Mouse (Mus musculus) embryonic facial prominence, embryonic 14.5 days (tissue): ENCODE measurements around the gene Tm4sf5. TPM values are rescaled to one million over a fixed set of nuclear protein-coding genes. Genes with fewer than 3 reads are reported as not detected.

ENCODE experiments used
- ATAC-seq: fragments of 200-750 bp; cut with Nextera tagmentation; 2 replicates; pipeline ENCODE4 v1.8.0; 2017; ENCODE audit warnings: low read depth, moderate number of reproducible peaks, moderate TSS enrichment
- DNase-seq: peaks from one replicate; pipeline ENCODE4 v3.0.0-alpha.2; 2015; ENCODE audit warnings: low spot score
- H3K27ac ChIP-seq: fragments of 300-500 bp; sonication (generic); replicated peaks from 2 replicates; pipeline ENCODE4 v1.5.1; 2014; ENCODE audit warnings: low read depth, mild to moderate bottlenecking, low read length, moderate library complexity
- H3K27me3 ChIP-seq: fragments of 300-500 bp; sonication (generic); replicated peaks from 2 replicates; pipeline ENCODE4 v1.6.1; 2014; ENCODE audit warnings: low read length; ENCODE audit not compliant: control insufficient read depth, insufficient read depth
- H3K36me3 ChIP-seq: fragments of 300-500 bp; sonication (generic); 2 replicates; pipeline ENCODE4 v1.6.1; 2014; ENCODE audit warnings: low read length, mixed read lengths; ENCODE audit not compliant: control insufficient read depth, insufficient read depth
- H3K4me1 ChIP-seq: fragments of 300-500 bp; sonication (generic); 2 replicates; pipeline ENCODE4 v1.6.1; 2014; ENCODE audit warnings: antibody characterized with exemption, low read length; ENCODE audit not compliant: control insufficient read depth, insufficient read depth
- H3K4me2 ChIP-seq: fragments of 300-500 bp; sonication (generic); 2 replicates; pipeline ENCODE4 v1.6.1; 2014; ENCODE audit warnings: low read depth, mild to moderate bottlenecking, low read length, moderate library complexity, mixed read lengths
- H3K4me3 ChIP-seq: fragments of 300-500 bp; sonication (generic); 2 replicates; pipeline ENCODE4 v1.5.1; 2014; ENCODE audit warnings: low read depth, mild to moderate bottlenecking, low read length
- H3K9ac ChIP-seq: fragments of 300-500 bp; sonication (generic); 2 replicates; pipeline ENCODE4 v1.6.1; 2014; ENCODE audit warnings: low read depth, mild to moderate bottlenecking, low read length, moderate library complexity, mixed read lengths
- H3K9me3 ChIP-seq: fragments of 300-500 bp; sonication (generic); 2 replicates; pipeline ENCODE4 v1.6.1; 2016; ENCODE audit warnings: low read length; ENCODE audit not compliant: control insufficient read depth
- WGBS: fragments of 180-500 bp; shearing (Covaris S2); extraction: QIAGEN DNeasy Blood & Tissue Kit; methylation state at CpG from one replicate; pipeline ENCODE4 v1.1.7; 2014; 5-methylcytosine and 5-hydroxymethylcytosine counted together
- polyA plus RNA-seq: library from polyadenylated mRNA; unstranded; fragments of >200 nt; fragmentation: Nextera tagmentation; extraction: Ambion mirVana; gene quantifications from 2 replicates; pipeline ENCODE4 v1.2.1, GENCODE M21; 2014

The Tm4sf5 gene
- polyA plus RNA-seq = 0.52 TPM in 1 of 2 replicates, not detected in the other

DNA sequence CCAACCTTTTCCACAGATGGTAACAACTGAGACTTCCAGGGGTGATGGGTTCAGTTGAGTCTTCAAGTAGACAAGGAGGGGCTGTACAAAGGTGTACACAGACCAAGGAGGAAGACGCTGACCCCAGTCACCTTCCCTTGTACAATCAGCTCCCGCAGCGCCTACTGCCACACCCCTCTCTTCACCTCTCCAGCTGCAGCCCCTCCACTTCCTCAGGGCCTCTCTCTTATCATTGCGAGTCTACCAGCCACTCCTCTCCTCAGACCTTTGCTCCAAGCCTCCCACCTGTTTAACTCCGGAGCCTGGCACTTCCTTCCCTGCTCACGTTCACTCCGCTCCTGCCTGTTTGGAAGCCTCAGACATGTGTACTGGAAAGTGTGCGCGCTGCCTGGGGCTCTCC, at the start of gene Tm4sf5:
TSS of gene Tm4sf5 (plus strand) at position 275 of the 400 bp plus-strand sequence.
- ATAC-seq (no peak), DNase-seq (no peak)
- no peaks in the 10 kb centered on the region for H3K9me3 ChIP-seq
- no peaks in the 10 kb centered on the region for H3K27me3 ChIP-seq
- 71% methylated on average over 9 of the region's 9 CpGs for WGBS
- no peak within 1 kb of the TSS for H3K4me2 ChIP-seq
- no peak within 1 kb of the TSS for H3K4me3 ChIP-seq
- H3K27ac ChIP-seq = no peak within 1 kb of the TSS
- no peak within 1 kb of the TSS for H3K9ac ChIP-seq
- no peaks in the 10 kb centered on the region for H3K36me3 ChIP-seq
- H3K4me1 ChIP-seq = no peaks in the 10 kb centered on the region

DNA sequence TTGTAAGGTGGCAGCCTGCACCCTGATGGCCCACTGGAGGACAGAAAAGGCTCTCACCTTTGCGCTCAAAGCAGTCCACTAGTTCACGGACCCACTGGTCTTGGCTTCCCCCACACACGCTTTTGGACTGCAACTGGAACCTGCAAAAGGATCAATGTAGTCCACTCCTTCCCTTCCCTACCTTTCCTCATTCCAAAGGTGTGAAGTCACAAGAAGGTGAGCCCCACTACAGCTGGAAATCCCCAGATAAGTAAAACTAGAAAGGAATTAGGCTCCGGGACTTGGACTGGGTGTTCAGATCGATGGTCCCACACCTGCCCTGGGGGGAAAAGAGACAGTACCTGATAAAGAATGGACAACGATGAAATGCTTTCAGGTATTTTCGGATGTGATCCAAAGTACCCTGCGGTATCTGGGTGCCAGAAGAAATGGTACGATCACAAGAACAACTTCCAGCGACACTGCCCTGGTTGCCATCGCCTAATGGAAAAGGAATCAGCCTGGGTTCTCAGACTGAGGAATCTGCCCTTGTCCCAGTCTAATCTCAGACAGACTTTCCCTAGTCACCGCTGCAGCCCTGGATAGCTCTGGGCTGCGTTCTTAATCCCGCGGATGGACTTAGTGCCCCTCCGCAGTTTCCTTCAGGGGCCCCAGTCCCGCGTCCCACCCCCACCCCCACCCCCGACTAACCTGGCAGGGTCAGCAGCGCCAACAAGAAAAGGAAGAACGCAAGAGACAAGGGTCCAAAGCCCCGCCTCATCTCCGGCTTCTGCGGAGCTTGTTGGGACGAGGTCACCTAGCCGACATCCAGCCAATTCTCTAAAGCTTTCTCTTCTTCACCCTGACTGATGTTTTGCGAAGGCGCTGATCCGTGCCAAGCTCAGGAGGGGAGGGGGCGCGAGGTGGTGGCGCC, 46.1 kb upstream of the Tm4sf5 start, which contains the start of gene Zmynd15:
TSS of gene Zmynd15 (plus strand) at position 746 of the 913 bp plus-strand sequence.
- Histone ChIP-seq H3K4me3 (peak within 1 kb of the TSS; percentile 57), H3K4me2 (peak within 1 kb of the TSS; percentile 95), H3K9me3 (0 out of 2 replicates have a peak, but pooled peaks cover 3% of the 10 kb centered on the region), H3K4me1 (no peaks in the 10 kb centered on the region), H3K9ac (peak within 1 kb of the TSS; percentile 65), H3K36me3 (no peaks in the 10 kb centered on the region), H3K27ac (no peak within 1 kb of the TSS), H3K27me3 (peaks cover 25% of the 10 kb centered on the region)
- WGBS = 19% methylated on average over 29 of the region's 32 CpGs
- no peak for DNase-seq
- ATAC-seq = no peak

DNA sequence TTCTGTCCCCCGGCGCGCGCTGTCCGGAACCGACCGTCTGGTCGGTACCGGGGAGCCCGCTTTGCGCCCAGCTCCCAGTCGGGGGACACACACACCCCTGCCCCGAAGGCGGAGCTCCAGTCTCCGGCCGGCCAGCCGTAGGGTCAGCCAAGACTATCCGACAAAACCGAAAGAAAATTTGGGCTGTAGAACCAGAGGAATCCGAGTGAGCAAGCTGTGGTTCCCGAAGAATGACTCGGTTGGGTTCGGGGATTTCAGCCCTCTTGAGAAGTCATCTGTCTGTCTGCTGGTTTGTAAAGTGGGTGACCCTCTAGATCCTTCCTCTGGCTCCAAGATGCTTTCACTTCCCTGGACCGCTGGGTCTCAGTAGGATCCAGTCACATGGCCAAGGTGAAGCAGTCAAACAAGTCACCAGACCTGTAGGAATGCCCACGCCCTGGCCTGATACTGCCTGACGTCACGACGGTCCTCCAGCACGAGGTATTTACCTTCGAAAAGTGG, 45.4 kb upstream of the Tm4sf5 start, which contains the start of gene Cxcl16:
TSS of gene Cxcl16 (minus strand) at position 384 of the 501 bp plus-strand sequence.
- H3K4me1 ChIP-seq = no peaks in the 10 kb centered on the region
- H3K36me3 ChIP-seq = no peaks in the 10 kb centered on the region
- 3% methylated on average over 29 of the region's 30 CpGs for WGBS
- peak within 1 kb of the TSS; percentile 95 for H3K4me2 ChIP-seq
- peak within 1 kb of the TSS; percentile 57 for H3K4me3 ChIP-seq
- H3K27ac ChIP-seq = no peak within 1 kb of the TSS
- 0 out of 2 replicates have a peak, but pooled peaks cover 3% of the 10 kb centered on the region for H3K9me3 ChIP-seq
- peaks cover 32% of the 10 kb centered on the region for H3K27me3 ChIP-seq
- DNase-seq (peak; percentile 28), ATAC-seq (0 out of 2 replicates have a peak, but pooled peaks have one; percentile 34)
- H3K9ac ChIP-seq = peak within 1 kb of the TSS; percentile 65

DNA sequence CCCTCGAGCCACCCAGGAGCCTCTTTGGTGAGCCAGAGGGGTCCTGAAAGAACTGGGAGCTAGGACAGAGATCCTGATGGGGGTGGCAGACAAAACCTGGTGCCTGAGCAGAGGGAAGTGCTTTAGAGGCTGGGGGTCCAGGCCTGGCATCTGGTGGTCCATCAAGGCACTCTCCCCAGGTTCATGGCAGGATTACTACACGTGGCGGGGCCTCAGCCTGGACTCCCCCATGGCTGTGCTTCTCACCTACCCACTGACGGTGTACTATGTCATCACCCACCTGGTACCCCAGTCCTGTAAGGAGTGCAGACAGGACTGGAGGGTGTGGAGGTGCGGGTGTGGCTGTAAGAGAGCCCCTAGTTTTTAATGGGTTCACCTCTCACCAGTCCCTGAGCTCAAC, 41.1 kb upstream of the Tm4sf5 start:
- no peaks in the 10 kb centered on the region for H3K36me3 ChIP-seq

DNA sequence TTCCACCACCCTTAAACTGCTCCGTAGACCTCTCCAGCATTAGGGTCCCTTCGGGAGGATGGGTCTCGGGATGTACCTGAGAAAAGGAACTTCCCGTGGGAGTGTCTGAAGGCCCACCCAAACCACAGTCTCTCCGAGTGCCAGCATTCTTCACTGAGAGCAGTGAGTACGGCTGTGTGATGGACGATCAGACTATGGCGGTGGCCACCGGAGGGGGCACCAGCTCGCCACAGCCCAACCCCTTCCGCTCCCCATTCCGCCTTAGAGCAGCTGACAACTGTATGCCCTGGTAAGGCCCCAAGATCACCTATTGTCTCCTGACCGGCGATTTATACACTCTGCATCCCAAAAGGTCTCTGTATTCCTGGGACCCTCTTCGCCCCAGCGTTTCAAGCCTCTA, 39.8 kb upstream of the Tm4sf5 start:
- Histone ChIP-seq H3K4me3 (peak overlapping the region; percentile 33; the same call in 1 of the 2 replicates), H3K4me2 (peak overlapping the region; percentile 61), H3K4me1 (peaks cover 11% of the 10 kb centered on the region), H3K27me3 (peaks cover 34% of the 10 kb centered on the region), H3K9me3 (0 out of 2 replicates have a peak, but pooled peaks cover 3% of the 10 kb centered on the region), H3K36me3 (no peaks in the 10 kb centered on the region), H3K9ac (peak overlapping the region; percentile 54; the same call in 1 of the 2 replicates), H3K27ac (no peak overlapping the region)
- WGBS = 23% methylated on average over 16 of the region's 16 CpGs
- ATAC-seq (no peak), DNase-seq (no peak)

More for the DNA sequence above, 41.1 kb upstream of the Tm4sf5 start:
- Histone ChIP-seq H3K4me3 (no peak overlapping the region), H3K9ac (no peak overlapping the region), H3K9me3 (0 out of 2 replicates have a peak, but pooled peaks cover 3% of the 10 kb centered on the region), H3K27ac (no peak overlapping the region), H3K4me2 (no peak overlapping the region), H3K27me3 (peaks cover 40% of the 10 kb centered on the region), H3K4me1 (peaks cover 11% of the 10 kb centered on the region)
- 84% methylated on average over 4 of the region's 5 CpGs for WGBS
- DNase-seq (no peak), ATAC-seq (no peak)

DNA sequence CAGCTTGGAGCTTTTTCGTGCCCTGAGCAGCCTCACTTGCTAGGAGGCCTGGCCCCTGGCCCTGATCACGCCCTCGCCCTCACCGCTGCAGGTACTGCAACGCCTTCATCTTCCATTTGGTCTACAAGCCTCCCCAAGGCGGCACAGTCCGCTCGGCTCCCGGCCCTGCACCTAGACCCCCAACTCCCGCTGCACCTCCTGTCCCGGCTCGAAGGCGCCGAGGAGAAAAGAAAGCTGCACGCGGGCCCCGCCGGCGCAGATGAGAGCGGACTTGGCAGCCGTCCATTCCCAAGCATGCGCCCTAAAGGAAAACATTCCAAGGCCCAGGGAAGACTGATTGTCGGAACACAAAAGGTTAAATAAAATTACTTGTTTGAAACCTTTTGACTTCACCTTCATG, 39.2 kb upstream of the Tm4sf5 start:
- DNase-seq = peak; percentile 48
- Histone ChIP-seq H3K4me2 (peak overlapping the region; percentile 61), H3K36me3 (no peaks in the 10 kb centered on the region), H3K9me3 (0 out of 2 replicates have a peak, but pooled peaks cover 3% of the 10 kb centered on the region), H3K4me1 (peaks cover 11% of the 10 kb centered on the region), H3K27me3 (peaks cover 28% of the 10 kb centered on the region), H3K27ac (no peak overlapping the region), H3K4me3 (peak overlapping the region; percentile 33), H3K9ac (peak overlapping the region; percentile 54)
- no peak for ATAC-seq
- WGBS = 9% methylated on average over 23 of the region's 23 CpGs

DNA sequence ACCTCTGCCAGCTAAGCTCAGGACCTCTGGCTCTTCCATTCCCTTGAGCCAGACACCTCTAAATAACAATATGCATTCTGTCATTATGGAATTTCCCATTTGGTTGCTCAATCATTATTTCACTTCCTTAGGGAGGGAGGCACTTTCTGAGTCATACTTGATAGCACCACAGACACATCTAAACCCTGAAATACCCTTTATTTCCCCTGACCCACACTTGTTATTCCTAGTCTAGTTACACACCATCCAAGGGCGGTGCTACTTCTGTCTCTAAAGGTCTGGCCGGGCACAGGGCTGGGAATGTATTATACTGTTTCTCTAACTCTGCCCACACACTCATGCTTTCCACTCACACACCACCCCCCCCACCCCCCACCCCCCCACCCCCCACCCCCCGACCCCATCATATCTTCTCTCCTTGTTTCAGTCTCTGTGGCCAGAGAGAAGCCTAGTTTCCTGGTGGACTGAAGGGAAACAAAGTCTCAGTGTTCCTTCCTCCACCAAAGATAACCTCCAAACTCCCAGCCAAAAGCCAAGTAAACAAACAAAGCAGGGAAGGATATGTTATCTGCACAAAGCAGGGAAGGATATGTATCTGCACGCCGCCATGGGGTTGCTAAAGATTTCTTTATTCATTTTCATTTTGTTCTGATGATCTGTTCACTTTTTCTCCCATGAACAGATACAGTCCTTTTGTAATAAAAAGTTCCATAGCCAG, 37.0 kb upstream of the Tm4sf5 start:
- Histone ChIP-seq H3K27ac (no peak overlapping the region), H3K9ac (no peak overlapping the region), H3K9me3 (no peaks in the 10 kb centered on the region), H3K27me3 (peaks cover 22% of the 10 kb centered on the region), H3K4me3 (no peak overlapping the region), H3K36me3 (no peaks in the 10 kb centered on the region), H3K4me2 (no peak overlapping the region), H3K4me1 (peaks cover 11% of the 10 kb centered on the region)
- ATAC-seq = no peak
- WGBS = 84% methylated on average over 5 of the region's 5 CpGs
- no peak for DNase-seq

DNA sequence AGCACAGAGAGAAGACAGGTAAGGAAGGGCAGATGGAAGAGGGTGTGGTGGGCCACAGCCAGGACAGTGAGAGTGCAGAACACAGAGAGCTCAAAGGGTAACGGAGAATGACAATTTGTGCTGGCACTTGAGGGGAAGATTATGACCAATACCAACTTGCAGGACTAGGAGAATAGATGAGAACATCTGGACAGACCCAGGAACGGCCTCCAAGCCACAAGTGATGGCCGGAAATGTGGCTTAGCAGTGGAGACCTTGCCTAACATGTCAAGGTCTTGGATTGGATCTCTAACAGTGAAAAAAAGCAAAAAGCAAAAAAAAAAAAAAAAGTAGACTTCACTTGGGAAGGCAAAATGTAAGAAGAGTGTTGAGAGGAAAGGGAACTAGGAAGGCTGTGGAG, 35.3 kb upstream of the Tm4sf5 start:
- Histone ChIP-seq H3K27me3 (peaks cover 13% of the 10 kb centered on the region), H3K27ac (no peak overlapping the region), H3K36me3 (no peaks in the 10 kb centered on the region), H3K4me2 (no peak overlapping the region), H3K9me3 (no peaks in the 10 kb centered on the region), H3K9ac (no peak overlapping the region), H3K4me1 (peaks cover 11% of the 10 kb centered on the region), H3K4me3 (no peak overlapping the region)
- DNase-seq (no peak), ATAC-seq (no peak)
- WGBS = 84% methylated on average over 3 of the region's 3 CpGs
